Mouse (Mus musculus): ENCODE measurements at regions not wholly inside any gene's neighbourhood (a gene's known extent, or its start where the extent isn't known, plus 50 kb on each side); places are given as distances from the start of the nearest gene placed in this dataset.

GRCm38 (mm10) chr11:64236873-64237272 lies 157.6 kb upstream of the Cox10 start:
- no peak for DNase-seq (ENCODE audit: low read depth, low spot score)

- no peak for DNase-seq (ENCODE audit: low read depth, low spot score)
Measured at GRCm38 (mm10) chr11:64230071-64230470, 150.8 kb upstream of the Cox10 start.

- no peak for DNase-seq (ENCODE audit: low read depth, low spot score)
Measured at GRCm38 (mm10) chr11:64220888-64221287, 141.6 kb upstream of the Cox10 start.

- DNase-seq (ENCODE audit: low read depth, low spot score): no peak
Measured at GRCm38 (mm10) chr11:64217181-64217580, 137.9 kb upstream of the Cox10 start.

- DNase-seq (ENCODE audit: low read depth, low spot score): no peak
Measured at GRCm38 (mm10) chr11:64210916-64211315, 131.6 kb upstream of the Cox10 start.

GRCm38 (mm10) chr11:64208306-64208705 lies 129.0 kb upstream of the Cox10 start:
- DNase-seq (ENCODE audit: low read depth, low spot score): no peak

GRCm38 (mm10) chr11:64207358-64207864 lies 128.1 kb upstream of the Cox10 start:
- DNase-seq (ENCODE audit: low read depth, low spot score): no peak

GRCm38 (mm10) chr11:64206155-64206554 lies 126.9 kb upstream of the Cox10 start:
- no peak for DNase-seq (ENCODE audit: low read depth, low spot score)

GRCm38 (mm10) chr11:64205069-64205468 lies 125.8 kb upstream of the Cox10 start:
- no peak for DNase-seq (ENCODE audit: low read depth, low spot score)

- no peak for DNase-seq (ENCODE audit: low read depth, low spot score)
Measured at GRCm38 (mm10) chr11:64204305-64204704, 125.0 kb upstream of the Cox10 start.

- no peak for DNase-seq (ENCODE audit: low read depth, low spot score)
Measured at GRCm38 (mm10) chr11:64200874-64201273, 121.6 kb upstream of the Cox10 start.

- DNase-seq (ENCODE audit: low read depth, low spot score): no peak
Measured at GRCm38 (mm10) chr11:64195272-64195671, 116.0 kb upstream of the Cox10 start.

- DNase-seq (ENCODE audit: low read depth, low spot score): no peak
Measured at GRCm38 (mm10) chr11:64188701-64189100, 109.4 kb upstream of the Cox10 start.

- DNase-seq (ENCODE audit: low read depth, low spot score): no peak
Measured at GRCm38 (mm10) chr11:64187488-64188444, 108.5 kb upstream of the Cox10 start.

GRCm38 (mm10) chr11:64187007-64187406 lies 107.7 kb upstream of the Cox10 start:
- no peak for DNase-seq (ENCODE audit: low read depth, low spot score)

GRCm38 (mm10) chr11:64186590-64186989 lies 107.3 kb upstream of the Cox10 start:
- DNase-seq (ENCODE audit: low read depth, low spot score): no peak

GRCm38 (mm10) chr11:64180036-64180435 lies 100.8 kb upstream of the Cox10 start:
- no peak for DNase-seq (ENCODE audit: low read depth, low spot score)

- DNase-seq (ENCODE audit: low read depth, low spot score): no peak
Measured at GRCm38 (mm10) chr11:64173421-64174062, 94.3 kb upstream of the Cox10 start.

GRCm38 (mm10) chr11:64172926-64173325 lies 93.7 kb upstream of the Cox10 start:
- DNase-seq (ENCODE audit: low read depth, low spot score): no peak

- DNase-seq (ENCODE audit: low read depth, low spot score): peak; percentile 5
Measured at GRCm38 (mm10) chr11:64168626-64169025, 89.4 kb upstream of the Cox10 start.

GRCm38 (mm10) chr11:64164796-64165195 lies 85.5 kb upstream of the Cox10 start:
- DNase-seq (ENCODE audit: low read depth, low spot score): no peak

- DNase-seq (ENCODE audit: low read depth, low spot score): no peak
Measured at GRCm38 (mm10) chr11:64158281-64158680, 79.0 kb upstream of the Cox10 start.

GRCm38 (mm10) chr11:64156640-64157039 lies 77.4 kb upstream of the Cox10 start:
- no peak for DNase-seq (ENCODE audit: low read depth, low spot score)
